Mouse (Mus musculus): ENCODE data around the gene Akap12. TPM values are rescaled to one million over a fixed set of nuclear protein-coding genes. Genes with fewer than 3 reads are reported as not detected.
A peak's percentile ranks its signal among the peaks of the same experiment; 100 is the strongest.

The Akap12 gene
- 78.6 and 80.2 TPM in 2 replicates for polyA plus RNA-seq (2015; fragmentation: Nextera tagmentation; extraction: Ambion mirVana)

DNA sequence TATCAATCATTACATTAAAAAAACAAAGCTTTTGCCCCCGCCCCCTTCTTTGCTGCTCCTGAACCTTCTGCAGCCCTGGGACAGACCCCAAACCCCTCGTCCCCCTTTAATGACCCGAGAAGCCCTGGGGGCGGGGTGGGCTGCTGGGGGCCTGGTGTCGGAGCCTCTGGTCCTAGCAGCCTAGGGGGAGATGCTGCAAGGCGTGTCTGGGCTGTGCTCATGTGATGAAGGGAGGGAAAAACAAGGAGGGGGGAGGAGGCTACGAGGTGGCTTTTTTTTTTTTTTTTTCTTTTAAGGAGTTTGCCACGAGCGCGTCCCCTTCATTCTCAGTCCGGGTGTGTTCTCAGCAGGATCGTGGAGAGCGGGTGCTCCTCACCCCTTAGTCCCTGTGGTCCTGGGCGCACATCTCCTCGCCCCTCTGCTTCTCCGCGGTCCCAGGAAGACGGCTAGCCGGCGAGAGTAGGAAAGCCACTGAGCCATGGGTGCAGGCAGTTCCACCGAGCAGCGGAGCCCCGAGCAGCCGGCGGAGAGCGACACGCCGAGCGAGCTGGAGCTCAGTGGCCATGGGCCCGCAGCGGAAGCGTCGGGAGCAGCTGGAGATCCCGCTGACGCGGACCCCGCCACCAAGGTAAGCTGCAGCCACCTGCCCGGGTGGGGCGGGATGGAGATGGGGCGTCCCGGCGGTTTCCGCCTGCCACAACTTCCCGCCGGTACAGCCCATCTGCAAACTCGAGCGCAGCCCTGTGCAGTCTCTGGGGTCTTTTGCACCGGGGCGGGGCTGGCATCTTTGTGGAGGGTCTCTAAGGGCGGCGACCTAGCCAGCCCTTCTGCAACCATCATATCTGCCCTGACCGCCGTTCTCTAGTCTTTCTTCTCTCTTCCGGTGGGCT, at the start of gene Akap12:
Gene Akap12 (plus strand): TSS at position 340 of the 890 bp plus-strand sequence.
- ATAC-seq (ENCODE audit: low read depth): peak; percentile 85
- Histone ChIP-seq H3K4me3 (peak within 1 kb of the TSS; percentile 79), H3K9me3 (no peaks in the 10 kb centered on the region), H3K27me3 (no peaks in the 10 kb centered on the region), H3K4me2 (peak within 1 kb of the TSS; percentile 89), H3K36me3 (no peaks in the 10 kb centered on the region), H3K27ac (replicated peaks) (peak within 1 kb of the TSS; percentile 89), H3K9ac (peak within 1 kb of the TSS; percentile 90), H3K4me1 (replicated peaks) (peaks cover 39% of the 10 kb centered on the region)
- WGBS: under 1% methylated on average over 52 of the region's 54 CpGs

DNA sequence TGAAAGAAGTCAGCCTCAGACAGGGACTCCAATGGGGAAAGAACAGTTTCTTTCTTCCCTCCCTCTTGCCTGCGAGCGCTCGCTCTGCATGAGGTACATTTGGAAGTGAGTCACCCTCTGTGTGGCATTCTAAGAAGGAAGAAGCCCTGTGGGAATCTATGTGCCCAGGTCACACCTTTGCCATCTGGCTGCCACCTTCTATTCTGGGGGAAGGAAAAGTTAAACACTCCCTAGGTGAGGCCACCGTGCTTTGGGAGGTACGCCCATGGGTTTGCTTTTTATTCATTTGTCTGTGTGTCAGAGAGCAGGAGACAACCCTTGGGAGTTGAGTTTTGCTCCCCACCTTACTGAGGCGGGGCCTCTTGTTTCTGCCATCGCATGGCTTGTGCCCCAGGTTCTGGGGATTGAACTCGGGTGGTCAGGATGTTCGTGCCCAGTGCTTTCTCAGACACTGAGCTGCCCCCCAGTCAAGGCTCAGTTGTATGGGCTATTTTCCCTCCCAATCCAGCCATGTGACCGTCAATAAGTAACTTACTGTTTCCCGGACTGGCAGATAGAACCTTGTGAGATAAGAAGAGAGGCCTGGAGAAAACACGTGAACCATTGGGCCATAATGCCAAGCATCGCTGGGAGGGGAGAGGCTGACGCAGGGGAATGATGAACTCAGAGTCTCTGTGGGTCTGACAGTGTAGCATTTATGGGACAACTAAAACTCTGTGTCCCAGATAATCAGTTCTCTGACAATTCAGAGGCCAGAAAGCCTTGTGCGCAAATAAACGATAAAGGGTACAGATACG, 35.4 kb upstream of the Akap12 start:
- no peaks in the 10 kb centered on the region for H3K36me3 ChIP-seq
- 83% methylated on average over 17 of the region's 17 CpGs for WGBS

DNA sequence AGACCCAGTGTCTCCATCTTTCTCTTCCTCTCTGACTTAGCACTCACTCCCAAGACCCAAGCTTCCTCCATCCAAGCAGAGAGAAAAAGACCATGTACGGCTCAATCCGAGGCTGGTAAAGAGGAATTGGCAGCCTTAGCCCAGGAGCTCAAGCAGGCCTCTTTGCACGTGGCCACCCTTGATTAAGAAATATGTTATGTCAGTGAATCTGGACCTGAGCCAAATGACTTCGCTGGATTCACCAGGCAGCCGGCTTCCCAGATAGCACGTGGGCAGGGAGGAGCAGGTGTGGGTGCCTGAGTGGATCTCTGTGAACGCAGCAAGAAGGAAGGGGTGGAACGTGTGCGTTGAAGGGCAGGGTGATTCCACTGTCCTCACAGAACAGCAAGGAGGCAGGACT, 33.1 kb upstream of the Akap12 start:
- Histone ChIP-seq H3K4me3 (no peak overlapping the region), H3K9ac (no peak overlapping the region), H3K36me3 (no peaks in the 10 kb centered on the region), H3K9me3 (no peaks in the 10 kb centered on the region), H3K27ac (replicated peaks) (peak overlapping the region; percentile 69), H3K4me2 (no peak overlapping the region), H3K27me3 (no peaks in the 10 kb centered on the region), H3K4me1 (replicated peaks) (peaks cover 9% of the 10 kb centered on the region; the same call in 1 of the 2 replicates)
- WGBS: 15% methylated on average over 9 of the region's 9 CpGs
- ATAC-seq (ENCODE audit: low read depth): peak; percentile 93

More for the DNA sequence above, 35.4 kb upstream of the Akap12 start:
- Histone ChIP-seq H3K9me3 (no peaks in the 10 kb centered on the region), H3K4me3 (no peak overlapping the region), H3K27me3 (no peaks in the 10 kb centered on the region), H3K4me2 (no peak overlapping the region), H3K9ac (no peak overlapping the region), H3K27ac (replicated peaks) (no peak overlapping the region), H3K4me1 (replicated peaks) (peaks cover 9% of the 10 kb centered on the region; the same call in 1 of the 2 replicates)
- ATAC-seq (ENCODE audit: low read depth): no peak

DNA sequence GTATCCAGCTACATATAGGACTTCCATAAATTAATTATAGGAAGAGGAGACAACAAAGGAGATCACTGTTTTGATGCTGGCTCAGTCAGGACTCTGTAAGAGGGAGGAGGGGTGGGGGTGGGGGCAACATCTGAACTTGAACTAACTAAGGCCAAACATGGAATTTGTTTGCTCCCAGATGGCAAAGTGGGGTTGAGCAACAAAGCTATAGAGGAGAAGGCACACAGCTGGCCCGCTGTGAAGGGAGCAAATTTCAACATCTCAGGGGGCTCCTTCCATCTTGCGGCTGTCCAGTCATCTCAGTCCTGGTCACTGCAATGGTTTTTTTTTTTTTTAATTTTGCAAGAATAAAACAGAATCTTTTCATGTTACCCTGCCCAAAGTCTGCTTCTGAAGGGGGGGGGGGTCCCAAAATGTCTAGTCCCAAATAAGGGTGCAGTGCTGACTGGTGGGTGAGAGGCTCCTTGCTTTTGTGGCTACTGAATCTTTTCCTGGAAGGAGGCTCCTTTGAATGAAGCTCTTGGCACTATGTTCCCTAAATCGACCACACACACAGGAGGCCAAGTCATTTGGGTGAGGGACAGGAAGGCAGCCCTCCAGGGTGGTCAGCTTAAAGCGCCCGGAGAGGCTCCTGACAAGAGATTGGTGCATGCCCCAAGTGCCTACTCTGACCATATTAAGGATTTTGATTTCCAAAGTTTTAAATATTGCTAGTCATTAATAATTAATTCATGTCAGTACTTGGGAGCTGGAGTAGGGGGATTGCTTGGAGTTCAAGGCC, 26.2 kb upstream of the Akap12 start:
- H3K27ac ChIP-seq (replicated peaks): no peak overlapping the region
- ATAC-seq (ENCODE audit: low read depth): no peak
- 71% methylated on average over 5 of the region's 5 CpGs for WGBS

DNA sequence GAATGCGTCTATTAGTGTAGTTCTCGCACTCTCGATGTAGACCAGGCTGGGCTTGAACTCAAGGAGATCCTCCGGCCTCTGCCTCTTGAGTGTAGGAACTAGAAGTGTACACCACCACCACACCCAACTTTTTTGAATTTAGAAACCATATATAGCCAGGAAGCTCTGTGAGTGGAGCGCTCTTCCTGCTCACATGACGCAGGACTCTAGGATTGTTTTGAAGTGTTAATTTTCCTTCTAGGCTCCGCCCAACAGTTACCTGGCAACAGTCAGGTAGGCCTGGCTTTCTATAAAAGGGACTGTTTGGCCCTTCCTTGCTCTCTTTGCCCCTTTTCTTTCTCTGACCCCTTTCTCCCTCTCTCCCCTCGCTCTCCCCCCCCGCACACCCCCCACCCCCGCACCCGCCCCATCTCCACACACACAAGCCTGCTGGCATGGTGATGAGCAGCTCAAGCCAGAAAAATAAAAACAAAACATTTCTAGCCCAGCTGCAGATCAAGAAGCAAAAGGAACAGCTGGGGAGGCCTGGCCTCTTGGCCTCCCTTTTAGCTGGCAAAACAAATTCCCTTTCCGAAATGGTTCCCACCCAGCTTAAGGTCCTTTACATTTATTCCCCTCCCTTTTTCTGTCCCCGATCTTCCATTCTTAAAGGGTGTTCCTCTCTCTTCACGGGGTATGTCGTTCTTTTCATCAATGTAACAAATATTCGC, 22.4 kb upstream of the Akap12 start:
- Histone ChIP-seq H3K4me1 (replicated peaks) (no peaks in the 10 kb centered on the region), H3K9me3 (no peaks in the 10 kb centered on the region), H3K27me3 (no peaks in the 10 kb centered on the region), H3K4me3 (no peak overlapping the region), H3K9ac (no peak overlapping the region), H3K36me3 (no peaks in the 10 kb centered on the region), H3K4me2 (no peak overlapping the region), H3K27ac (replicated peaks) (no peak overlapping the region)
- 86% methylated on average over 16 of the region's 16 CpGs for whole genome bisulfite sequencing
- ATAC-seq (ENCODE audit: low read depth): no peak

More for the DNA sequence above, 26.2 kb upstream of the Akap12 start:
- H3K4me2 ChIP-seq: no peak overlapping the region
- H3K36me3 ChIP-seq: no peaks in the 10 kb centered on the region
- no peaks in the 10 kb centered on the region for H3K9me3 ChIP-seq
- no peaks in the 10 kb centered on the region for H3K27me3 ChIP-seq
- no peak overlapping the region for H3K9ac ChIP-seq
- no peaks in the 10 kb centered on the region for H3K4me1 ChIP-seq (replicated peaks)
- H3K4me3 ChIP-seq: no peak overlapping the region

DNA sequence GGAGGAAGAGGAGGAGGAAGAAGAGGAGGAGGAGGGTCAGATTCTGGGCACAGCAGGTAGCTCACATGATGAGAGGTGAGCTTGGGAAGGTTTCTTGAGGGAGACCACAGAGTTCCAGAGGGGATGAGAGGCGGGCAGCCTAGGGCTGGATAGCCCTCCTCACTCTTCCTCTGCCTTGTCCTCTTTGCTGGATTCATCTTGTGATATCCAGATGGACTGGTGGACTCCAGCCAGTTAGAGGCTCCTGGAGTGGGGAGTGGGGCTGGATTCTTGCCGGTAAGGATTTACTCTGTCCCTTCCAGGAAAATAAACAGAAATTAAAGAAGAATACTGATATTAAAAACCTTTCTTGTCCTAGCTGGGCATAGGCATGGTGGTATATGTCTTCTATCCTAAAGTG, 20.4 kb upstream of the Akap12 start:
- Histone ChIP-seq H3K9ac (no peak overlapping the region), H3K4me1 (replicated peaks) (no peaks in the 10 kb centered on the region; the same call in 1 of the 2 replicates), H3K27ac (replicated peaks) (no peak overlapping the region), H3K4me3 (no peak overlapping the region), H3K4me2 (no peak overlapping the region), H3K27me3 (no peaks in the 10 kb centered on the region), H3K36me3 (no peaks in the 10 kb centered on the region), H3K9me3 (no peaks in the 10 kb centered on the region)
- WGBS: 85% methylated on average over 2 of the region's 2 CpGs
- ATAC-seq (ENCODE audit: low read depth): no peak

DNA sequence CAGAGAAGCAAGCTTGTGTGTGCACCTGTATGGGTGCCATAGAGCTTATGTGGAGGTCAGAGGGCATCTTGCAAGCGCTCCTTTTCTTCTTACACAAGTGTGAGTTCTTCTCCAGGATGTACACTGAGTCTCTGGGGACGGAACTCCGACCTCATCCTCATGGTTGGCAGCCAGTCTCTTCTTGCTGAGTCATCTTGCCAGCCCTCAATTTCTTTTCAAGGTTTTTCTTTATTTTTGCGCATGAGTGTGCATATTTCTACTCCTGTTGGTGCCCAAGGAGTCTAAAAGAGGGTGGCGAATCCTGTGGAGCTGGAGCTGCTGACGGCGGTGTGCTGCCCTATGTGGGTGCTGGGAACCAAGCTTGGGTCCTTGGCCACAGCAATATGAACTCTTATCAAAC, 19.8 kb upstream of the Akap12 start:
- 94% methylated on average over 7 of the region's 7 CpGs for WGBS
- Histone ChIP-seq H3K9ac (no peak overlapping the region), H3K9me3 (no peaks in the 10 kb centered on the region), H3K4me1 (replicated peaks) (no peaks in the 10 kb centered on the region; the same call in 1 of the 2 replicates), H3K4me3 (no peak overlapping the region), H3K4me2 (no peak overlapping the region), H3K27ac (replicated peaks) (no peak overlapping the region), H3K27me3 (no peaks in the 10 kb centered on the region), H3K36me3 (no peaks in the 10 kb centered on the region)
- no peak for ATAC-seq (ENCODE audit: low read depth)

DNA sequence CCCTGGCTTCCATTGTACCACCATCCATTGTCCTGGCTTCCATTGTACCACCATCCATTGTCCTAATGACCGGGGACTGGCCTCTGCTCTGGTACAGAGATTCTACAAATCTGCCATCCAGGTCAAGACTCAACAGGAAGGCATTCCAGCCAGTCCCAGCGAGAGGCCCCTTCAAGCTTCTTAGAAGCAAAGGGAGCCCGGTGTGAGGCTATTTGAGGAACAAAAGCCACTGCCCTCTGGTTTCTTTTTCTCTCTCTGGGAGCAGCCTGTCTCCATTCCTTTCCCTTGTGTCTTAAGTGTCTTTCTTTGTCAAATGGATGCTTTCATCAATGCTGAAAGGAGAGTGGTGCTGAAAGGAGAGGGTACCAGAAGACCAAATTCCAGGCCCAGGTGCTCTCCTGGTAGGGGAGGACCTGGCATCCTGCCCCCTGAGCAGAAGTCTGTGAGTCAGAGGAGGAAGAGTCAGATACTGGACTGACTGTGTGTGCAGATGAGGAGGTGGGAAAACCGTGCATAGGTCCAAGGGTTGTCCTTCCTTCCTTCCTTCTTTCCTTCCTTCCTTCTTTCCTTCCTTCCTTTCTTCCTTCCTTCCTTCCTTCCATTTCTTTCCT, 16.8 kb upstream of the Akap12 start:
- 14% methylated on average over 4 of the region's 4 CpGs for WGBS
- H3K36me3 ChIP-seq: no peaks in the 10 kb centered on the region
- H3K4me1 ChIP-seq (replicated peaks): no peaks in the 10 kb centered on the region; the same call in 1 of the 2 replicates
- no peaks in the 10 kb centered on the region for H3K27me3 ChIP-seq
- no peak for ATAC-seq (ENCODE audit: low read depth)
- no peaks in the 10 kb centered on the region for H3K9me3 ChIP-seq
- H3K4me2 ChIP-seq: no peak overlapping the region
- H3K9ac ChIP-seq: no peak overlapping the region
- H3K27ac ChIP-seq (replicated peaks): no peak overlapping the region
- H3K4me3 ChIP-seq: no peak overlapping the region

DNA sequence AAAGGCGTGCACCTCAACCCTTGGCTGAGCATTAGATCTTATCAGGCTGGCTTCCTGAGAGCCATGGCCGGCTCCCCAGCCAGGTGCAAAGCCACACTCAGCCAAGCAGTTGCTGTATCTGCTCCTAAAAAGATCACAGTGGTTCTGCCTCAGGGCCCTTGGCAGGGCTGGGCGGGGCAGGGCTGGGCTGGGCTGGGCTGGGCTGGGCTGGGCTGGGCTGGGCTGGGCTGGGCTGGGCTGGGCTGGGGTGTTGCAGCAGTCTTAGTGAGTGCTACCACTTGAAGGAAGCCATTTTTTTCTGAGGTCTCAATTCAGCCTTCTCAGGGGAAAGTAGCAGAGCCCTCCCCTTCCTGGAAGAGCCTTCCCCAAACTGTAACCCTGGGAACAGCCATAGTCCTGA, 15.5 kb upstream of the Akap12 start:
- 98% methylated on average over 3 of the region's 3 CpGs for WGBS

DNA sequence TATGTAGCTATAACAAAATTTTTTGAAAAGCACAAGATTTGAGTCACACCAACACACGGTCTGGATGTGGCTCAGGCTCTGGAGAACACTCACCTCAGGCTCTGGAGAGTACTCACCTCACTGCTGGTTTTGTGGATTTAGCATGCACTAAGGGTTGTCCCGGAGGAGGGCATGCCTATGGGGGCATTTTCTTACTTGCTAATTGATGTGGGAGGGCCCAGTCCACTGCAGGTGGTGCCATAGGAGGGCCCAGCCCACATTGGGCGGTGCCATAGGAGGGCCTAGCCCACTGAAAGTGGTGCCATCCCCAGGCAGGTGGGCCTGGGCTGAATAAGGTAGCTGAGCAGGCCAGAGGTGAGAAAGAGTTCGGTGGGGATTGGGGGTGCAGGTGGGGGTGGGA, 12.6 kb upstream of the Akap12 start:
- Histone ChIP-seq H3K4me1 (replicated peaks) (no peaks in the 10 kb centered on the region; the same call in 1 of the 2 replicates), H3K27ac (replicated peaks) (no peak overlapping the region), H3K9me3 (no peaks in the 10 kb centered on the region), H3K36me3 (no peaks in the 10 kb centered on the region), H3K27me3 (no peaks in the 10 kb centered on the region), H3K9ac (no peak overlapping the region), H3K4me2 (no peak overlapping the region), H3K4me3 (no peak overlapping the region)
- WGBS: 74% methylated on average over 4 of the region's 4 CpGs
- ATAC-seq (ENCODE audit: low read depth): no peak

More for the DNA sequence above, 15.5 kb upstream of the Akap12 start:
- Histone ChIP-seq H3K27ac (replicated peaks) (no peak overlapping the region), H3K9ac (no peak overlapping the region), H3K4me1 (replicated peaks) (no peaks in the 10 kb centered on the region; the same call in 1 of the 2 replicates), H3K9me3 (no peaks in the 10 kb centered on the region), H3K4me3 (no peak overlapping the region), H3K27me3 (no peaks in the 10 kb centered on the region), H3K36me3 (no peaks in the 10 kb centered on the region), H3K4me2 (no peak overlapping the region)
- no peak for ATAC-seq (ENCODE audit: low read depth)

DNA sequence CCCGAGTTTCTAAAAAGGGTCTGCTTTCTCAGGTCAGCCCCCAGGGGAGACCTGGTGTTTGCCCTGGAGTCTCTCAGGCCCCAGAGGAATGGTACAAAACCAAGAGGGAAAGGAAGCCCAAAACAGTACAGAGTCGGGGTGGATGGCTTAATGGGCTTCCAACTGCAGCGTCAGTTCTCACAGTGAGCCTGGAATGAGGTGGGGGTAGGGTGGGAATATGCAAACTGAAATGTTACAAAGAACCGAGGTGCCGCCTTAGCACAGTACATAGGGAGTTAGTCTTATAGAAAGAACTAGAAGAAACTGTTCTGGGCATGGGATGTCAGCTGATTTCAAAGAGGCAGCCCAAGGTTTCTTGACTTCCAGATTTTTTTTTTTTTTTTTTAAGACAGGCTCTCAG, 11.7 kb upstream of the Akap12 start:
- 49% methylated on average over 5 of the region's 5 CpGs for WGBS
- Histone ChIP-seq H3K27me3 (no peaks in the 10 kb centered on the region), H3K27ac (replicated peaks) (no peak overlapping the region), H3K4me3 (no peak overlapping the region), H3K9me3 (no peaks in the 10 kb centered on the region), H3K9ac (no peak overlapping the region), H3K4me1 (replicated peaks) (no peaks in the 10 kb centered on the region), H3K4me2 (no peak overlapping the region), H3K36me3 (no peaks in the 10 kb centered on the region)
- no peak for ATAC-seq (ENCODE audit: low read depth)
